Mouse (Mus musculus) central nervous system, embryonic 18 days (tissue): ENCODE measurements around the gene Mif. TPM values are rescaled to one million over a fixed set of nuclear protein-coding genes. Genes with fewer than 3 reads are reported as not detected.

ENCODE experiments used
- polyA plus RNA-seq: library from polyadenylated mRNA; depleted of rRNA; stranded (reverse); fragments of >200 nt; gene quantifications from 2 replicates; pipeline ENCODE4 v1.2.3, GENCODE M21; 2012; rRNA removed

Mif gene
- polyA plus RNA-seq = 1,609 and 1,890 TPM in 2 replicates

DNA sequence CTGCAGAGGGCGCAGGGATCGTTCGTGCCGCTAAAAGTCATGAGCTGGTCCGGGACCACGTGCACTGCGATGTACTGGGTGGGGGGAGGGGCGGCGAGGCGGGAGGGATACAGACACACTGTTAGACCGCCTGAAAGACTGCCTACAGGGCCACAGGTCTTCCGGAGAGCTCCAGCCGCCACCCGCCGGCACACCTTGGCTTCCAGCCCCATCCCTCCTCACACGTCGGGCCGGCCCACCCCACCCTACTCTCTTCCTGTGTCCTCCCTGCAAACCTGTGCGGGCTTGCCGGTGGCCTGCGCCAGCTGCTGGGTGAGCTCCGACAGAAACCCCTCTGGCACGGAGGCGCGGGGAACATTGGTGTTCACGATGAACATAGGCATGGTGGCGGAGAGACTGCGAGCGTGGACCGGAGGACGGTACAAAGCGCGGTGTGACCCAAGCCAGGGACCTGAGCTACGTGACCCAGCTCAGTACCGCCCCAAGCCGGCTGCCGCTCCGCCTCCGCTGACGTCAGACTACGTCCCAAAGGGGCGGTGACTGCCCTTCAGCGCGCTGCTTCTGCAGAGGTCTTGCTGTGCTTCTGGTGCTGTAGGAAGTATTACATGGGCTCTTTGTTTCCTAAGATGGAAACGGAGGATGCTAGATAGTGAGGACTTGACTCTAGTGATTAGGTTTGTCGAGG is at the start of gene Mif:
TSS of gene Mif (minus strand) at position 455 of the 685 bp plus-strand sequence.

GRCm38 (mm10) chr10:75893089-75893750 is 33.2 kb upstream of the Mif start, which contains the start of gene Derl3:
Gene Derl3 (plus strand): TSS chr10:75893413.

DNA sequence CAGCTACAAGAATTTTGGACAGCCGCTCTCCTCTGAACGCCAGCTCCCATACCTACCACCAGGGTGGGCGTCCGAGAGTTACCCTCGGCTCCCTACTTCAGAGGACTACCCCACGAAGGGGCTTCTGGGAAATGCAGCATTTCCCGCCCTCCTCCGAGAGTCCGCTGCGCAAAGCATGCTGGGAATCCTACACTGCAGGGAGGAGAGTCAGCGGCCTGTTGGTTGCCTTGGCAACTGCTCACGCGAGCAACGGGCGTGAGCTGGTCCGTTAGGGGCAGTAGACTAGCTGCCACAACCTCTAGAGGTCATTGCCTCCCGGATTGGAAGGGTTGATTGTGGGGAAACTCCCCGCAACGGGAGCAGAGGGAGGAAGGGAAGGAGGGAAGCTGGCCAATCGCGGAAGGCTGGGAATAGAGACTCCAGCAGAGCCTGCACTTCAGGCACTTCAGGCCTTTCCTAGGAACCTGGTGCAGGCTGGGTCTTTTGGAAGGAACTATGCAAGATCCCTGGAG is 22.7 kb downstream of the Mif start, which contains the start of gene Gstt2:
TSS of gene Gstt2 (minus strand) at position 177 of the 512 bp plus-strand sequence.

GRCm38 (mm10) chr10:75822443-75822842 is 37.6 kb downstream of the Mif start, which contains the start of gene Gstt4:
Gene Gstt4 (minus strand): TSS chr10:75822543.

Other genes with a start within 250 kb of the Mif start
- gene Susd2, start 216.2 kb downstream of the Mif start, polyA plus RNA-seq = 4.4 and 6.0 TPM in 2 replicates
- 43.5 and 45.6 TPM in 2 replicates for gene Cabin1, start 95.9 kb downstream of the Mif start, polyA plus RNA-seq
- 51.3 and 55.5 TPM in 2 replicates for gene Ddt, start 86.8 kb downstream of the Mif start, polyA plus RNA-seq
- not detected in 2 replicates for gene Gm20441, start 79.3 kb downstream of the Mif start, polyA plus RNA-seq
- 0.79 and 1.1 TPM in 2 replicates for gene Gstt3, start 78.8 kb downstream of the Mif start, polyA plus RNA-seq
- gene Gstt1, start 61.7 kb downstream of the Mif start, polyA plus RNA-seq = 21.6 and 28.9 TPM in 2 replicates
- gene Gstt4, start 37.7 kb downstream of the Mif start, polyA plus RNA-seq = not detected in 2 replicates
- 6.7 and 9.0 TPM in 2 replicates for gene Gstt2, start 22.8 kb downstream of the Mif start, polyA plus RNA-seq
- gene Derl3, start 33.2 kb upstream of the Mif start, polyA plus RNA-seq = 1.8 and 4.1 TPM in 2 replicates
- gene Smarcb1, start 61.4 kb upstream of the Mif start, polyA plus RNA-seq = 96.1 and 115 TPM in 2 replicates
- gene Chchd10, start 72.9 kb upstream of the Mif start, polyA plus RNA-seq = 78.2 and 90.8 TPM in 2 replicates
- 20.1 and 24.1 TPM in 2 replicates for gene Mmp11, start 76.3 kb upstream of the Mif start, polyA plus RNA-seq
- gene Gm867, start 80.4 kb upstream of the Mif start, polyA plus RNA-seq = 0.92 and 1.1 TPM in 2 replicates
- 0.37 TPM in 1 of 2 replicates, not detected in the other for gene Vpreb3, start 82.8 kb upstream of the Mif start, polyA plus RNA-seq
- 0.05 and 0.07 TPM in 2 replicates for gene Gm5134, start 94.3 kb upstream of the Mif start, polyA plus RNA-seq
- gene Zfp280b, start 172.4 kb upstream of the Mif start, polyA plus RNA-seq = 8.7 and 9.6 TPM in 2 replicates